Mouse (Mus musculus): ENCODE measurements around the gene Tas2r118. TPM values are rescaled to one million over a fixed set of nuclear protein-coding genes. Genes with fewer than 3 reads are reported as not detected.

The Tas2r118 gene
- polyA plus RNA-seq (2012; rRNA removed): not detected in 2 replicates

GRCm38 (mm10) chr6:23969960-23970359, at the start of gene Tas2r118:
Gene Tas2r118 (minus strand): TSS chr6:23970060.
- Histone ChIP-seq H3K27me3 (ENCODE audit: control insufficient read depth, insufficient read depth, low read length) (no peaks in the 10 kb centered on the region), H3K4me1 (ENCODE audit: control insufficient read depth, insufficient read depth, low read length) (no peaks in the 10 kb centered on the region), H3K4me3 (replicated peaks; ENCODE audit: insufficient read depth, low read depth, low read length) (no peak within 1 kb of the TSS), H3K27ac (ENCODE audit: insufficient read depth, low read length) (no peak within 1 kb of the TSS)
- 99% methylated on average over 5 of the region's 5 CpGs for WGBS
- TF ChIP-seq POLR2A (IDR thresholded peaks at IDR 0.05; ENCODE audit: borderline replicate concordance, insufficient read depth, low read length): no peak
- TF ChIP-seq CTCF (IDR thresholded peaks at IDR 0.05; ENCODE audit: borderline replicate concordance, insufficient read depth, low read depth, low read length): no peak
- no peak for DNase-seq

GRCm38 (mm10) chr6:24018320-24018719, 48.5 kb upstream of the Tas2r118 start:
- Histone ChIP-seq H3K4me3 (replicated peaks; ENCODE audit: insufficient read depth, low read depth, low read length) (no peak overlapping the region), H3K27ac (ENCODE audit: insufficient read depth, low read length) (no peak overlapping the region), H3K27me3 (ENCODE audit: control insufficient read depth, insufficient read depth, low read length) (no peaks in the 10 kb centered on the region), H3K4me1 (ENCODE audit: control insufficient read depth, insufficient read depth, low read length) (no peaks in the 10 kb centered on the region)
- TF ChIP-seq CTCF (IDR thresholded peaks at IDR 0.05; ENCODE audit: borderline replicate concordance, insufficient read depth, low read depth, low read length) (no peak), POLR2A (IDR thresholded peaks at IDR 0.05; ENCODE audit: borderline replicate concordance, insufficient read depth, low read length) (no peak)
- 91% methylated on average over 5 of the region's 5 CpGs for WGBS
- no peak for DNase-seq

GRCm38 (mm10) chr6:23993276-23993675, 23.4 kb upstream of the Tas2r118 start:
- peak in 1 of 2 experiments; percentile 10 for DNase-seq
- 15% methylated on average over 2 of the region's 2 CpGs for WGBS
- no peak overlapping the region for H3K4me3 ChIP-seq (replicated peaks; ENCODE audit: insufficient read depth, low read depth, low read length)
- peaks cover 2% of the 10 kb centered on the region; the same call in 1 of the 2 replicates for H3K4me1 ChIP-seq (ENCODE audit: control insufficient read depth, insufficient read depth, low read length)
- H3K27ac ChIP-seq (ENCODE audit: insufficient read depth, low read length): no peak overlapping the region
- H3K27me3 ChIP-seq (ENCODE audit: control insufficient read depth, insufficient read depth, low read length): no peaks in the 10 kb centered on the region
- no peak for TF ChIP-seq CTCF (IDR thresholded peaks at IDR 0.05; ENCODE audit: borderline replicate concordance, insufficient read depth, low read depth, low read length)
- no peak for TF ChIP-seq POLR2A (IDR thresholded peaks at IDR 0.05; ENCODE audit: borderline replicate concordance, insufficient read depth, low read length)

GRCm38 (mm10) chr6:23990687-23991387, 21.0 kb upstream of the Tas2r118 start:
- no peak overlapping the region for H3K27ac ChIP-seq (ENCODE audit: insufficient read depth, low read length)
- H3K27me3 ChIP-seq (ENCODE audit: control insufficient read depth, insufficient read depth, low read length): no peaks in the 10 kb centered on the region
- peaks cover 2% of the 10 kb centered on the region; the same call in 1 of the 2 replicates for H3K4me1 ChIP-seq (ENCODE audit: control insufficient read depth, insufficient read depth, low read length)
- no peak overlapping the region for H3K4me3 ChIP-seq (replicated peaks; ENCODE audit: insufficient read depth, low read depth, low read length)
- TF ChIP-seq CTCF (IDR thresholded peaks at IDR 0.05; ENCODE audit: borderline replicate concordance, insufficient read depth, low read depth, low read length) (no peak), POLR2A (IDR thresholded peaks at IDR 0.05; ENCODE audit: borderline replicate concordance, insufficient read depth, low read length) (no peak)
- no peak for DNase-seq
- WGBS: 83% methylated on average over 3 of the region's 3 CpGs

- no peaks in the 10 kb centered on the region for H3K27me3 ChIP-seq (ENCODE audit: control insufficient read depth, insufficient read depth, low read length)
- TF ChIP-seq CTCF (IDR thresholded peaks at IDR 0.05; ENCODE audit: borderline replicate concordance, insufficient read depth, low read depth, low read length) (no peak), POLR2A (IDR thresholded peaks at IDR 0.05; ENCODE audit: borderline replicate concordance, insufficient read depth, low read length) (no peak)
- no peak overlapping the region for H3K27ac ChIP-seq (ENCODE audit: insufficient read depth, low read length)
- H3K4me1 ChIP-seq (ENCODE audit: control insufficient read depth, insufficient read depth, low read length): no peaks in the 10 kb centered on the region
- 100% methylated on average over 1 of the region's 1 CpGs for WGBS
- DNase-seq: no peak
- H3K4me3 ChIP-seq (replicated peaks; ENCODE audit: insufficient read depth, low read depth, low read length): no peak overlapping the region
Observed at GRCm38 (mm10) chr6:23986293-23986692, 16.4 kb upstream of the Tas2r118 start.

GRCm38 (mm10) chr6:23966980-23967379, 2.9 kb downstream of the Tas2r118 start:
- Histone ChIP-seq H3K27me3 (ENCODE audit: control insufficient read depth, insufficient read depth, low read length) (no peaks in the 10 kb centered on the region), H3K4me1 (ENCODE audit: control insufficient read depth, insufficient read depth, low read length) (no peaks in the 10 kb centered on the region), H3K27ac (ENCODE audit: insufficient read depth, low read length) (no peak overlapping the region), H3K4me3 (replicated peaks; ENCODE audit: insufficient read depth, low read depth, low read length) (no peak overlapping the region)
- no peak for DNase-seq
- 82% methylated on average over 2 of the region's 2 CpGs for WGBS
- TF ChIP-seq CTCF (IDR thresholded peaks at IDR 0.05; ENCODE audit: borderline replicate concordance, insufficient read depth, low read depth, low read length) (no peak), POLR2A (IDR thresholded peaks at IDR 0.05; ENCODE audit: borderline replicate concordance, insufficient read depth, low read length) (no peak)

- Histone ChIP-seq H3K4me1 (ENCODE audit: control insufficient read depth, insufficient read depth, low read length) (no peaks in the 10 kb centered on the region), H3K27me3 (ENCODE audit: control insufficient read depth, insufficient read depth, low read length) (no peaks in the 10 kb centered on the region), H3K27ac (ENCODE audit: insufficient read depth, low read length) (no peak overlapping the region), H3K4me3 (replicated peaks; ENCODE audit: insufficient read depth, low read depth, low read length) (no peak overlapping the region)
- WGBS: 89% methylated on average over 3 of the region's 3 CpGs
- no peak for DNase-seq
- TF ChIP-seq CTCF (IDR thresholded peaks at IDR 0.05; ENCODE audit: borderline replicate concordance, insufficient read depth, low read depth, low read length) (no peak), POLR2A (IDR thresholded peaks at IDR 0.05; ENCODE audit: borderline replicate concordance, insufficient read depth, low read length) (no peak)
Observed at GRCm38 (mm10) chr6:23965925-23966324, 3.9 kb downstream of the Tas2r118 start.

- no peaks in the 10 kb centered on the region for H3K27me3 ChIP-seq (ENCODE audit: control insufficient read depth, insufficient read depth, low read length)
- no peak for DNase-seq
- no peak for TF ChIP-seq CTCF (IDR thresholded peaks at IDR 0.05; ENCODE audit: borderline replicate concordance, insufficient read depth, low read depth, low read length)
- TF ChIP-seq POLR2A (IDR thresholded peaks at IDR 0.05; ENCODE audit: borderline replicate concordance, insufficient read depth, low read length): no peak
- WGBS: 77% methylated on average over 1 of the region's 1 CpGs
- H3K27ac ChIP-seq (ENCODE audit: insufficient read depth, low read length): no peak overlapping the region
- H3K4me1 ChIP-seq (ENCODE audit: control insufficient read depth, insufficient read depth, low read length): no peaks in the 10 kb centered on the region
- H3K4me3 ChIP-seq (replicated peaks; ENCODE audit: insufficient read depth, low read depth, low read length): no peak overlapping the region
Observed at GRCm38 (mm10) chr6:23963741-23964140, 6.1 kb downstream of the Tas2r118 start.

Measured in cerebellum, adult 2 months (tissue).